Mouse (Mus musculus) spleen, adult 2 months (tissue): ENCODE measurements around the gene Ccdc88c. TPM values are rescaled to one million over a fixed set of nuclear protein-coding genes. Genes with fewer than 3 reads are reported as not detected.

Experiments used
- DNase-seq, 2 experiments: peaks; one replicate each; pipeline versions ENCODE4 v3.0.0 to v3.0.0-alpha.2; 2012 to 2021; ENCODE audit warnings: low spot score in 2 of 2, low read depth in 1 of 2
- H3K27ac ChIP-seq: fragments of 200-500 bp; 2 replicates; pipeline ENCODE4 v1.5.1; 2012; ENCODE audit warnings: low read length, inconsistent platforms; ENCODE audit not compliant: insufficient read depth
- H3K27me3 ChIP-seq: fragments of 200-500 bp; 2 replicates; pipeline ENCODE4 v1.6.1; 2012; ENCODE audit warnings: mild to moderate bottlenecking, moderate library complexity, low read length, inconsistent platforms; ENCODE audit not compliant: control insufficient read depth, insufficient read depth
- H3K36me3 ChIP-seq: fragments of 200-500 bp; 2 replicates; pipeline ENCODE4 v1.6.1; 2012; ENCODE audit warnings: mild to moderate bottlenecking, low read length, inconsistent platforms; ENCODE audit not compliant: control insufficient read depth, insufficient read depth
- H3K4me1 ChIP-seq: fragments of 200-500 bp; 2 replicates; pipeline ENCODE4 v1.6.1; 2011; ENCODE audit warnings: inconsistent platforms; ENCODE audit not compliant: control insufficient read depth, insufficient read depth, insufficient read length
- H3K4me3 ChIP-seq: fragments of 200-500 bp; 2 replicates; pipeline ENCODE4 v1.5.1; 2011; ENCODE audit warnings: mild to moderate bottlenecking, inconsistent platforms; ENCODE audit not compliant: insufficient read depth, insufficient read length; ENCODE audit errors: extremely low read depth
- CTCF ChIP-seq: fragments of 200-500 bp; IDR thresholded peaks from 2 replicates; pipeline ENCODE4 v1.5.1; 2011; ENCODE audit warnings: mild to moderate bottlenecking, inconsistent platforms; ENCODE audit not compliant: insufficient read depth, insufficient read length, insufficient replicate concordance; ENCODE audit errors: extremely low read depth
- POLR2A ChIP-seq: fragments of 200-500 bp; IDR thresholded peaks from 2 replicates; pipeline ENCODE4 v1.6.1; 2011; ENCODE audit warnings: low read depth, low read length, inconsistent platforms
- WGBS: fragments of 180-500 bp; shearing (Covaris S2); methylation state at CpG from one replicate; pipeline ENCODE4 v1.1.7; 2018; 5-methylcytosine and 5-hydroxymethylcytosine counted together
- polyA plus RNA-seq: library from polyadenylated mRNA; depleted of rRNA; stranded (reverse); fragments of >200 nt; gene quantifications from 2 replicates; pipeline ENCODE4 v1.2.3, GENCODE M21; 2012

Ccdc88c gene
- polyA plus RNA-seq, 1 experiment, result 48.3 TPM

DNA sequence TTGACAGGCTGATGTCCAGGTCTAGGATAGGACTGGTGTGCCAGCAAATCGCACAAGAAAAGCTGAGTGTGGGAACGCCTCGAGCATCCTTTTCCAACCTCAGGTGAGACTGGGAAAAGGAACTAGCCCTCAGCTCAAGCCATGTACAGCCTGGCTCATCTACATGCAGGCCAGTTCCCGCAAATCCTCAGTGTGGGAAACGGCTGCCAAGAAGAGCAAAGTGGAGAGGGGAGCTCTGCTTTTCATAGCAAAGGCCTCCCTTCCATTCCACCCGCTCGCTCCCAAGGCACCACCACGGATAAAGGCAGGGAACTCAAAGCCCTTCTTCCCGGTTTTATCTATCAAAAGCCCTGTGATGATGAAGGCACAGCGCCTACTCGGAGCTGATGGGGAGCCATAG, 5.7 kb downstream of the Ccdc88c start:
- H3K27ac ChIP-seq, result no peak overlapping the region
- H3K36me3 ChIP-seq, result peaks cover 4% of the 10 kb centered on the region; the same call in 1 of the 2 replicates
- H3K27me3 ChIP-seq, result no peaks in the 10 kb centered on the region
- 95% methylated on average over 11 of the region's 11 CpGs for WGBS
- no peak for DNase-seq
- H3K4me1 ChIP-seq, result peaks cover 44% of the 10 kb centered on the region; the same call in 1 of the 2 replicates
- TF ChIP-seq POLR2A, result no peak
- TF ChIP-seq CTCF, result no peak
- H3K4me3 ChIP-seq, result no peak overlapping the region

GRCm38 (mm10) chr12:101022353-101022752, 6.5 kb downstream of the Ccdc88c start:
- H3K4me3 ChIP-seq, result no peak overlapping the region
- no peak for DNase-seq
- WGBS, result 91% methylated on average over 8 of the region's 8 CpGs
- H3K36me3 ChIP-seq, result peaks cover 4% of the 10 kb centered on the region; the same call in 1 of the 2 replicates
- TF ChIP-seq CTCF (no peak), POLR2A (no peak)
- no peak overlapping the region for H3K27ac ChIP-seq
- peaks cover 48% of the 10 kb centered on the region; the same call in 1 of the 2 replicates for H3K4me1 ChIP-seq
- no peaks in the 10 kb centered on the region for H3K27me3 ChIP-seq

GRCm38 (mm10) chr12:101021484-101022226, 7.2 kb downstream of the Ccdc88c start:
- Histone ChIP-seq H3K4me1 (peaks cover 52% of the 10 kb centered on the region; the same call in 1 of the 2 replicates), H3K27ac (peak overlapping the region; percentile 27; the same call in 1 of the 2 replicates), H3K36me3 (peaks cover 4% of the 10 kb centered on the region; the same call in 1 of the 2 replicates), H3K4me3 (no peak overlapping the region), H3K27me3 (no peaks in the 10 kb centered on the region)
- TF ChIP-seq POLR2A (no peak), CTCF (no peak)
- WGBS, result 83% methylated on average over 9 of the region's 9 CpGs
- DNase-seq, result no peak

DNA sequence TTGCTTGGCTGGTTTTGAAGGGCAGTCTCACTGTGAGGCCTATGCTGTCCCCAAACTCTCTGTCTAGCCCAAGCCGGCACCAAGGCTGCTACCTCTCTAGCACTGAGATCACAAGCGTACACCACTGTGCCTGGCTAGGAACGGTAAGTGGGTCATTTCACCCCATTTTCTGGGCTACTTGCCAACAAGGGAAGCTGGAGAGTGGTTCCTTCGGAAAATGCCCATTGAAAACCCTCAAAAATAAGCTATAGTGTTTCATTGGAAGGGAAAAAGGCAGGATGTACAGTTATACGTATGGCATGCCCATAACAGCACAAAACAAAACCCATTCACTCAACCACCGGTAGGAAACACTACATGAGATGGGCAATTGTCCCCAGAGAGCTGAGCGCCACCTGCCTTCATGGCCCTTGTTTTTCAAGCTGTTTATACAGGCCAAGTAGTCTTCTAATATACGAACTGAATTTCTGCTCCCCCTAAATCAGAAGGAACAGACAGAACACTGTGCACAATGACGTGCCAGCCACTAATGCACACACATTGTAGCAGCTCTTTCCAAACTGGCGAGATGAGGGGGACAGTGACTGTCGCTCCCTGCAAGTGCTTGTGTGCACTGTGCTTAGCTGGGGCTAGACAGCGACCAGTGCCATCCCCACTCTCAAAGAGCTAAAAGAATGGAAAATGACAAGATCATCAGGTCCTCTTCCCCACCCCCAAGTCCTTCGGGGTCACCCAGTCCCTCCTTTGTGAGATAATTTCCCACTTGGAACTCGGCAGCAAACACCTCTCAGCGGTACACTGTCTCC, 8.4 kb downstream of the Ccdc88c start:
- Histone ChIP-seq H3K27ac (peak overlapping the region; percentile 49), H3K36me3 (peaks cover 4% of the 10 kb centered on the region; the same call in 1 of the 2 replicates), H3K4me3 (no peak overlapping the region), H3K4me1 (peaks cover 46% of the 10 kb centered on the region; the same call in 1 of the 2 replicates), H3K27me3 (no peaks in the 10 kb centered on the region)
- 66% methylated on average over 15 of the region's 15 CpGs for WGBS
- DNase-seq, result no peak
- TF ChIP-seq CTCF (peak; percentile 39; the same call in 1 of the 2 replicates), POLR2A (no peak)

- peaks cover 48% of the 10 kb centered on the region; the same call in 1 of the 2 replicates for H3K4me1 ChIP-seq
- WGBS, result 89% methylated on average over 7 of the region's 7 CpGs
- DNase-seq, result no peak
Measured at GRCm38 (mm10) chr12:101019443-101019842, 9.4 kb downstream of the Ccdc88c start.

DNA sequence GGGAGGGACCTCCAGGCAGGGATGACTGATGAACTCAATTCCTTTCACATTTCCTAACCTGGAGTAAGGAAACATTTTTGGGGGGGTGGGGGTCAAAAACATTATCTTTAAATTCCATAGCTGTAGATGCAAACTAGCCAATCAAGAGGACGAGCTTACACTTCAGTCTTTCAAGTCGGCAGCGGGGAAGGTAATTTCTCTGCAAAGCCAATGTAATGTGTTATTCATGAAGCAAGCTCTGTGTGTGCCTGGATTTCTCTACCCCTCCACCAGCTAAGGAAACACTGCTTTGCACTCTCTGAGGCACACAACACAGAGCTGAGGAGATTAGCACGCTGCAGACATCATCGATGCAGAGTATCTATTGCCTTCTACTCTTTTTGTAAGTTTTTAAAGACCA, 9.8 kb downstream of the Ccdc88c start:
- Histone ChIP-seq H3K36me3 (peaks cover 4% of the 10 kb centered on the region; the same call in 1 of the 2 replicates), H3K4me3 (no peak overlapping the region), H3K27me3 (no peaks in the 10 kb centered on the region), H3K27ac (peak overlapping the region; percentile 91), H3K4me1 (peaks cover 53% of the 10 kb centered on the region; the same call in 1 of the 2 replicates)
- TF ChIP-seq POLR2A (no peak), CTCF (no peak)
- DNase-seq, result no peak
- WGBS, result 82% methylated on average over 5 of the region's 5 CpGs

More at GRCm38 (mm10) chr12:101019443-101019842, 9.4 kb downstream of the Ccdc88c start:
- Histone ChIP-seq H3K27ac (peak overlapping the region; percentile 49), H3K27me3 (no peaks in the 10 kb centered on the region), H3K36me3 (peaks cover 4% of the 10 kb centered on the region; the same call in 1 of the 2 replicates), H3K4me3 (no peak overlapping the region)
- TF ChIP-seq POLR2A (no peak), CTCF (no peak)
